Mouse (Mus musculus) Patski (cell line): Measurements from ENCODE around the gene Katnbl1. TPM values are rescaled to one million over a fixed set of nuclear protein-coding genes. Genes with fewer than 3 reads are reported as not detected.

Source experiments
- ATAC-seq: fragments of 100-300 bp; one replicate; pipeline ENCODE4 v1.8.0; 2021
- CTCF ChIA-PET: fragments of 350-600 bp; sonication (Branson Sonifier 250); formaldehyde crosslinking; loops from one replicate; lab custom pipeline; 2022; ENCODE audit warnings: inconsistent platforms; lab: Charles Lee
- POLR2A ChIA-PET: fragments of 350-600 bp; sonication (Branson Sonifier 250); formaldehyde crosslinking; loops from one replicate; lab custom pipeline; 2022; ENCODE audit warnings: antibody characterized with exemption, inconsistent platforms; lab: Charles Lee
- DNase-seq: peaks from one replicate; pipeline ENCODE4 v3.0.0-alpha.2; 2011; ENCODE audit warnings: low read depth, low spot score
- H3K27me3 ChIP-seq: fragments of 371-371 bp; one replicate; pipeline ENCODE4 v1.5.1; 2021
- CTCF ChIP-seq: fragments of 100-300 bp; IDR thresholded peaks from one replicate; pipeline ENCODE4 v1.5.1; 2021
- in situ Hi-C: fragments of 300-500 bp; cut with MboI; formaldehyde crosslinking; loops from 3 replicates; pipeline ENCODE4 v1.11.1; 2018; ENCODE audit warnings: low pct_unique_long_range_greater_than_20kb, mixed read lengths
- polyA plus RNA-seq: library from polyadenylated mRNA; unstranded; gene quantifications from one replicate; pipeline ENCODE4 v1.2.3, GENCODE M21; 2021

Gene Katnbl1
- polyA plus RNA-seq, result 17.4 TPM

DNA sequence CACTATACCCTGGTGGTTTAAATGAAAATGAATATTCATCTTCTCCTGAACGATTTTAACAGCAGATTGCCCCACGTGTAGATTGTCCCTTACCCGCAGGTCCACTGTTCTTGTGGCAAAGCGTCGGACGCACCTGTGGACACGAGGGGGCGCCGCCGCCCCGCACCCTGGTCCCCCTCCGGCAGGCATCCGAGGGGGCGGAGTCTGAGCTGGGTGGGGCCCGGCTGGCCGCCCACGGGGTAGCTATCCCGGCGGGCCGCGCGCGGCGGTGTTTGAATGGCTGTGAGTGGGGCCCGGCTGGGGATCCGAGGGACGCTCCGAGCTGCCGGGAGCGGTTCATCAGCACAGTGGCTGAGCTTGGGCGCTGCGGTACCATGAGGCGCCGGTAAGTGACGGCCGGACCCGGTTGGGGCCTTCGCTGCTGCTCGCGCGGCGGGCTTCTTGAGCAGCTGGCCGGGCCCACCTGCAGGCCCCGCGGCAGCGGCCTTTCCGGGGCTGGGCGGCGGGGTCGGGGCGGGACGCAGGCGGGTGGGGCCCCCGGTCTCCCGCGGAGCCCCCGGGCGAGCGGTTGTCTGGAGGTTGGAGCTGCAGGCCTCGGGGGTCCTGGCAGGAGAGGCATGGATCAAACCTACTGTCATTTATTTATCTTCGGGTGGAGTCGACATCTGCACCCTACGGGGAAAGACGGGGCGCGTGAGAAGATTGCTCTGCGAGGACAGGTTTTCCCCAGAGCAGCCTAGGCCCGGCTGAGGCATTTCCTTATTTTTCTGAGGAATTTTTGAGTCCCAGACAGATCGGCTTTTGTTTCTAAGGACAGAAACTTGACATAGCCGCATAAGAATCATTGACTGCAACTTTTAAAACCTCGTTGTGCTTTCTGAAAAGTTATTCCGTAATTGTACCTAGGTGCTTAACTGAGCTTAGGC lies at the start of gene Katnbl1:
Gene Katnbl1, plus strand, starts transcription at position 239 of the 926 bp plus-strand sequence.
- CTCF ChIA-PET, result interaction anchor here (0.7 to 4.1 kb wide), 24 partner anchors 9 to 133 kb away, joined by 3 to 49 read pairs (median 4); partner anchors contain the start of genes Emc4, Emc7, Gm21985 and Slc12a6
- POLR2A ChIA-PET, result interaction anchor here (1.1 to 1.5 kb wide), 3 partner anchors 71 to 114 kb away, joined by 3 read pairs; partner anchors contain the start of gene Slc12a6
- TF ChIP-seq CTCF, result peak; percentile 100
- DNase-seq, result no peak
- peak; percentile 98 for ATAC-seq
- H3K27me3 ChIP-seq, result no peaks in the 10 kb centered on the region
- in situ Hi-C loops, result loop anchor here (5.0 kb wide), 1 partner anchor 103 kb away; the partner anchor contains the start of gene Chrm5

GRCm38 (mm10) chr2:112332051-112332898 lies 46.7 kb upstream of the Katnbl1 start:
- DNase-seq (no peak), ATAC-seq (no peak)
- in situ Hi-C loops, result no loop called here
- CTCF ChIA-PET, result interaction anchor here (0.9 to 2.7 kb wide), 4 partner anchors 8 to 18 kb away, joined by 3 to 8 read pairs (median 4); no protein-coding TSS in a partner anchor
- H3K27me3 ChIP-seq, result no peaks in the 10 kb centered on the region
- no peak for TF ChIP-seq CTCF
- POLR2A ChIA-PET, result interaction anchor here (0.6 to 0.7 kb wide), 2 partner anchors 21 to 38 kb away, joined by 3 to 4 read pairs; no protein-coding TSS in a partner anchor

DNA sequence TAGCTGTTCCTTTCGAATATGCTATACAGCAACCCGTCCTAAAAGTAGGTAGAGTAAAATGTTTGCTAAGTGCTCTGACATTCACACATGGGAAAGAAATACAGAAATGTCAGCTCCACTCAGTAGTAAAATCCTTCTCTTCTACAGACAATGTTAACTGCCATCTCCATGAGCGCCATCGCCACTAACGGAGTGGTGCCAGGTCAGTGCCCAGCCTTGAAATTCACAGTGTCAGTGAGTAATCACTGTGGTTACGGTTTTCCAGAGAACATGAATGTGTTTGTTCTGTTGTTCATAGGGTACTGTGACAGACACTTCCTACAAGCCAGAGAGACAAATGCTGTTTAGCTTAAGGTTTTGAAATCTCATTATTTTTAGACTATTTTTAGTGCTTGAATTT lies 41.8 kb upstream of the Katnbl1 start:
- in situ Hi-C loops, result no loop called here
- H3K27me3 ChIP-seq, result no peaks in the 10 kb centered on the region
- DNase-seq, result no peak
- ChIA-PET POLR2A (no interaction called here), CTCF (no interaction called here)
- no peak for ATAC-seq
- TF ChIP-seq CTCF, result no peak

GRCm38 (mm10) chr2:112339736-112340135 lies 39.3 kb upstream of the Katnbl1 start:
- no peak for ATAC-seq
- peak; percentile 45 for TF ChIP-seq CTCF
- DNase-seq, result no peak
- in situ Hi-C loops, result no loop called here
- ChIA-PET CTCF (interaction anchor here (0.7 to 1.3 kb wide), 5 partner anchors 29 to 100 kb away, joined by 3 to 4 read pairs (median 3); partner anchors contain the start of gene Lpcat4), POLR2A (no interaction called here)
- H3K27me3 ChIP-seq, result no peaks in the 10 kb centered on the region

GRCm38 (mm10) chr2:112341117-112341516 lies 37.9 kb upstream of the Katnbl1 start:
- H3K27me3 ChIP-seq, result no peaks in the 10 kb centered on the region
- in situ Hi-C loops, result no loop called here
- POLR2A ChIA-PET, result no interaction called here
- TF ChIP-seq CTCF, result no peak
- ATAC-seq (no peak), DNase-seq (no peak)
- CTCF ChIA-PET, result interaction anchor here (1.0 to 1.4 kb wide), 3 partner anchors 10 to 32 kb away, joined by 3 to 8 read pairs (median 3); no protein-coding TSS in a partner anchor

- H3K27me3 ChIP-seq, result no peaks in the 10 kb centered on the region
- in situ Hi-C loops, result no loop called here
- ChIA-PET CTCF (interaction anchor here (1.1 kb wide), 1 partner anchor 50 kb away, joined by 3 read pairs; no protein-coding TSS in a partner anchor), POLR2A (no interaction called here)
- DNase-seq, result no peak
- no peak for TF ChIP-seq CTCF
- ATAC-seq, result no peak
Measured at GRCm38 (mm10) chr2:112348246-112348645, 30.8 kb upstream of the Katnbl1 start.

DNA sequence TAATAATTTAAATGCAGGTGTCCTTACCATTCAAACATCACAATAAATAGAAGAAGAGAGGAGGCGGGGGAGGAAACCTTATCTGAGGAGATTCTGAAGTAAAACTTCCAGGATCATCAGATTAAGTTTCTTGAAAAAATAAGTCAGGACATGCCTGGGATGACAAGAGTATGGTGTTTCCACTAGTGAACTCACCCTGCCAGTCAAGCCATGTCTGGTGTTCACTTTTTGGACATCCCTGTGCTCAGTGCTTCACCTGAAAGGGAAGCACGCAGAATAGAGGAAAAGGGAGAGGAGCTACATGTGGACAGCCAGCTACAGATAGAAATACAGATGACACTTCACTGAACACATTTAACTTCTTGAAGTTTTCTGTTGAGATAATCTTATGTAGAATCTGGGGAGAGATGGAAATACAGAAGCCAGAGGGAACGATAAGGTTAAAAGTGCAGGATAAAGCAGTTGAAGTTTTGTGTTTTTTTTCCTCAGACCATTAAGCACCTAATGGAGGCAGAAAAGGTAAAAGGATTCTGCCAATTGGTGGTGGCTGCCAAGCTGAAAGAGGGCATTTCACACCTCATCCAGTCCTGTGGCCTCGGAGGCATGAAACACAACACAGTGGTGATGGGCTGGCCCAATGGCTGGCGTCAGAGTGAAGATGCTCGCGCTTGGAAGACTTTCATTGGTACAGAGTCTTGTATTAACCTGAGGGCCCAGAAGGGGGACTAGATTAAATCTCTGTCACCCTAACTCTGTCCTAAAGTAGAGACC lies 25.1 kb upstream of the Katnbl1 start:
- CTCF ChIA-PET, result interaction anchor here (1.4 kb wide), 1 partner anchor 9 kb away, joined by 4 read pairs; no protein-coding TSS in a partner anchor
- in situ Hi-C loops, result no loop called here

DNA sequence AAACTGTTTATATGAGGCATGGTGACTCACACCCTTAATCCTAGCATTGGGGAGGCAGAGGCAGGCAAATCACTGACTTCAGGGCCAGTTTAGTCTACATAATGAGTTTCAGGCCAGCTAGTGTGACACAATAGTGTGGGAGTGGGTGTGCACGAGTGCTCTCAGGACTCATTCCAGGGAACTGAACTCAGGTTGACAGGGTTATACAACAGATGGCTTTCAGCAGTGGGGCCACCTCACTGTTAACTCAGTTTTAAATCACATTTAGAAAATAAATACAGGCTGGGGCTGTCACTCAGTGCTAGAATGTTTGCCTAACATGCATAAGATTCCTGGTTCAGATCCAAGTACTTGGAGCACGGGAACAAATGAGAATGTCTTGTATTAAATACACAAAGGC lies 19.4 kb upstream of the Katnbl1 start:
- in situ Hi-C loops, result loop anchor here (10.0 kb wide), 1 partner anchor 95 kb away; the partner anchor contains the start of genes Gm21985, Nop10 and Slc12a6
- no peak for DNase-seq
- ATAC-seq, result peak; percentile 73
- ChIA-PET POLR2A (interaction anchor here (0.6 kb wide), 1 partner anchor 48 kb away, joined by 5 read pairs; no protein-coding TSS in a partner anchor), CTCF (interaction anchor here (1.9 kb wide), 1 partner anchor 51 kb away, joined by 4 read pairs; no protein-coding TSS in a partner anchor)
- H3K27me3 ChIP-seq, result no peaks in the 10 kb centered on the region
- TF ChIP-seq CTCF, result no peak

More for the DNA sequence above, 25.1 kb upstream of the Katnbl1 start:
- POLR2A ChIA-PET, result no interaction called here
- no peak for ATAC-seq
- no peak for DNase-seq
- no peak for TF ChIP-seq CTCF
- no peaks in the 10 kb centered on the region for H3K27me3 ChIP-seq
